In genomic region chr9:21238004-21238732, GRCm38 (mm10) we compare ENCODE assay signal across 8 mouse cellular contexts. TPM values are rescaled to one million over a fixed set of nuclear protein-coding genes. Genes with fewer than 3 reads are reported as not detected.
DNase-seq lines count a peak whose midpoint lies in the region; ATAC-seq and TF ChIP-seq lines count a peak whose summit lies in the region.

No protein-coding gene starts in this region.

- peak overlapping the region; percentile 89 for H3K27ac ChIP-seq in brown adipose tissue, adult 24 weeks (replicated peaks; ENCODE audit: low read depth, low read length)
- H3K27ac ChIP-seq in heart, embryonic 13.5 days (replicated peaks), result peak overlapping the region; percentile 95
- peak overlapping the region; percentile 79 for H3K27ac ChIP-seq in neural tube, embryonic 12.5 days

- H3K36me3 ChIP-seq in heart, embryonic 13.5 days, result peaks cover 39% of the 10 kb centered on the region
- H3K36me3 ChIP-seq in neural tube, embryonic 12.5 days, result peaks cover 17% of the 10 kb centered on the region

- no peak for TF ChIP-seq POLR2A in lung, adult 2 months (IDR thresholded peaks at IDR 0.05; ENCODE audit: borderline replicate concordance, extremely low read depth, low read depth, low read length)

- peak overlapping the region; percentile 95 for H3K9ac ChIP-seq in heart, embryonic 13.5 days
- peak overlapping the region; percentile 97 for H3K9ac ChIP-seq in neural tube, embryonic 12.5 days

- peaks cover 5% of the 10 kb centered on the region; the same call in 1 of the 2 replicates for H3K9me3 ChIP-seq in heart, embryonic 13.5 days
- H3K9me3 ChIP-seq in neural tube, embryonic 12.5 days, result no peaks in the 10 kb centered on the region

- no peak for ATAC-seq in heart, embryonic 13.5 days (ENCODE audit: extremely low read depth, insufficient number of reproducible peaks, low FRiP score, low TSS enrichment)
- peak; percentile 41 for ATAC-seq in neural tube, embryonic 12.5 days (ENCODE audit: low FRiP score, low read depth)

- WGBS in lung, adult 2 months, result under 1% methylated on average over 31 of the region's 31 CpGs
- WGBS in heart, embryonic 13.5 days, result under 1% methylated on average over 23 of the region's 31 CpGs
- WGBS in neural tube, embryonic 12.5 days, result 3% methylated on average over 31 of the region's 31 CpGs

- H3K4me3 ChIP-seq in lung, adult 2 months (replicated peaks; ENCODE audit: extremely low read depth, low read depth, low read length), result peak overlapping the region; percentile 79
- H3K4me3 ChIP-seq in brown adipose tissue, adult 24 weeks (ENCODE audit: insufficient read depth, low read depth, low read length), result peak overlapping the region; percentile 91
- H3K4me3 ChIP-seq in heart, embryonic 13.5 days, result peak overlapping the region; percentile 81
- peak overlapping the region; percentile 94 for H3K4me3 ChIP-seq in neural tube, embryonic 12.5 days

- no peak for TF ChIP-seq CTCF in lung, adult 2 months (IDR thresholded peaks at IDR 0.05; ENCODE audit: insufficient read depth, low read length)

- peak overlapping the region; percentile 79 for H3K4me2 ChIP-seq in heart, embryonic 13.5 days
- peak overlapping the region; percentile 80 for H3K4me2 ChIP-seq in neural tube, embryonic 12.5 days (replicated peaks)

- peaks cover 15% of the 10 kb centered on the region for H3K27me3 ChIP-seq in heart, embryonic 13.5 days (replicated peaks)
- H3K27me3 ChIP-seq in neural tube, embryonic 12.5 days (replicated peaks), result peaks cover 15% of the 10 kb centered on the region

- DNase-seq in lung, adult 2 months, result no peak
- DNase-seq in lung, postnatal 36 days, result no peak
- DNase-seq in kidney, postnatal 25 days, result peak; percentile 21 to 47
- no peak for DNase-seq in adrenal gland, adult 8-10 months
- no peak for DNase-seq in layer of hippocampus, adult 8-10 months (ENCODE audit: low spot score in 2 of 2)

- H3K4me1 ChIP-seq in lung, adult 2 months (ENCODE audit: control insufficient read depth, insufficient read depth, low read length), result peaks cover 20% of the 10 kb centered on the region
- H3K4me1 ChIP-seq in brown adipose tissue, adult 24 weeks (ENCODE audit: control insufficient read depth, insufficient read depth, insufficient read length, low read length), result peaks cover 9% of the 10 kb centered on the region
- H3K4me1 ChIP-seq in heart, embryonic 13.5 days, result peaks cover 30% of the 10 kb centered on the region
- peaks cover 17% of the 10 kb centered on the region for H3K4me1 ChIP-seq in neural tube, embryonic 12.5 days

RNA-seq across cellular contexts. Expression of gene Keap1, which starts 1.0 kb away (rescaled TPM):
- polyA plus RNA-seq in lung, adult 2 months (2012; rRNA removed), result 81.2 and 88.3 TPM in 2 replicates
- polyA plus RNA-seq in brown adipose tissue, adult 24 weeks (2012; ENCODE audit: insufficient read depth, insufficient read length, missing spikeins), result 24.6 and 25.5 TPM in 2 replicates
- 51.1 and 52.7 TPM in 2 replicates for polyA plus RNA-seq in heart, embryonic 13.5 days (2015; fragmentation: Nextera tagmentation; extraction: Ambion mirVana)
- 53.9 and 55.1 TPM in 2 replicates for polyA plus RNA-seq in neural tube, embryonic 12.5 days (2016; fragmentation: Nextera tagmentation; extraction: Ambion mirVana)
- 10 to 100 TPM; 50.7 to 62.6 (median 57.4) TPM for total RNA-seq in adrenal gland, adult 8-10 months (2022)
- 10 to 100 TPM; 52.8 to 60.0 (median 56.6) TPM for total RNA-seq in layer of hippocampus, adult 8-10 months (2022)

RNA-seq across cellular contexts. Expression of gene S1pr5, which starts 10.1 kb away (rescaled TPM):
- polyA plus RNA-seq in lung, adult 2 months (2012; rRNA removed), result 9.7 and 11.3 TPM in 2 replicates
- 2.1 and 3.6 TPM in 2 replicates for polyA plus RNA-seq in brown adipose tissue, adult 24 weeks (2012; ENCODE audit: insufficient read depth, insufficient read length, missing spikeins)
- 0.07 and 0.11 TPM in 2 replicates for polyA plus RNA-seq in heart, embryonic 13.5 days (2015; fragmentation: Nextera tagmentation; extraction: Ambion mirVana)
- 1.5 and 2.0 TPM in 2 replicates for polyA plus RNA-seq in neural tube, embryonic 12.5 days (2016; fragmentation: Nextera tagmentation; extraction: Ambion mirVana)
- total RNA-seq in adrenal gland, adult 8-10 months (2022), result under 1 TPM; 0.27 to 0.75 (median 0.46) TPM
- 10 to 100 TPM; 11.3 to 19.1 (median 14.6) TPM for total RNA-seq in layer of hippocampus, adult 8-10 months (2022)

RNA-seq across cellular contexts. Expression of gene Atg4d, which starts 26.9 kb away (rescaled TPM):
- 31.9 and 36.8 TPM in 2 replicates for polyA plus RNA-seq in lung, adult 2 months (2012; rRNA removed)
- polyA plus RNA-seq in brown adipose tissue, adult 24 weeks (2012; ENCODE audit: insufficient read depth, insufficient read length, missing spikeins), result 23.5 and 23.7 TPM in 2 replicates
- polyA plus RNA-seq in heart, embryonic 13.5 days (2015; fragmentation: Nextera tagmentation; extraction: Ambion mirVana), result 41.6 and 51.4 TPM in 2 replicates
- 57.4 and 57.6 TPM in 2 replicates for polyA plus RNA-seq in neural tube, embryonic 12.5 days (2016; fragmentation: Nextera tagmentation; extraction: Ambion mirVana)
- total RNA-seq in adrenal gland, adult 8-10 months (2022), result 10 to 100 TPM; 38.7 to 47.3 (median 40.8) TPM
- total RNA-seq in layer of hippocampus, adult 8-10 months (2022), result 10 to 100 TPM; 37.3 to 45.0 (median 38.1) TPM

RNA-seq across cellular contexts. Expression of gene Kri1, which starts 49.6 kb away (rescaled TPM):
- 16.9 and 21.5 TPM in 2 replicates for polyA plus RNA-seq in lung, adult 2 months (2012; rRNA removed)
- 10.9 and 16.2 TPM in 2 replicates for polyA plus RNA-seq in brown adipose tissue, adult 24 weeks (2012; ENCODE audit: insufficient read depth, insufficient read length, missing spikeins)
- polyA plus RNA-seq in heart, embryonic 13.5 days (2015; fragmentation: Nextera tagmentation; extraction: Ambion mirVana), result 12.7 and 13.2 TPM in 2 replicates
- polyA plus RNA-seq in neural tube, embryonic 12.5 days (2016; fragmentation: Nextera tagmentation; extraction: Ambion mirVana), result 18.0 and 25.2 TPM in 2 replicates
- 10 to 100 TPM; 33.0 to 52.0 (median 41.8) TPM for total RNA-seq in adrenal gland, adult 8-10 months (2022)
- total RNA-seq in layer of hippocampus, adult 8-10 months (2022), result 10 to 100 TPM; 43.2 to 48.9 (median 44.5) TPM

RNA-seq across cellular contexts. Expression of gene Cdkn2d, which starts 53.0 kb away (rescaled TPM):
- 33.5 and 34.7 TPM in 2 replicates for polyA plus RNA-seq in lung, adult 2 months (2012; rRNA removed)
- polyA plus RNA-seq in brown adipose tissue, adult 24 weeks (2012; ENCODE audit: insufficient read depth, insufficient read length, missing spikeins), result 11.1 and 13.5 TPM in 2 replicates
- 80.4 and 101 TPM in 2 replicates for polyA plus RNA-seq in heart, embryonic 13.5 days (2015; fragmentation: Nextera tagmentation; extraction: Ambion mirVana)
- polyA plus RNA-seq in neural tube, embryonic 12.5 days (2016; fragmentation: Nextera tagmentation; extraction: Ambion mirVana), result 94.6 and 96.1 TPM in 2 replicates
- total RNA-seq in adrenal gland, adult 8-10 months (2022), result 10 to 100 TPM; 11.9 to 24.1 (median 18.5) TPM
- total RNA-seq in layer of hippocampus, adult 8-10 months (2022), result 10 to 100 TPM; 48.8 to 61.6 (median 55.9) TPM

Comparison
In these comparisons a context has a peak if more than half of its experiments do, and no peak if none do; other contexts are left out.
1. DNase-seq: peak in kidney, postnatal 25 days (2 of 2); none in lung, adult 2 months (single experiment), lung, postnatal 36 days (single experiment), adrenal gland, adult 8-10 months (single experiment) and layer of hippocampus, adult 8-10 months (0 of 2).
2. Peak in every context shown above with its lines, with median percentiles within 50 percentile points of each other: H3K4me3 ChIP-seq and H3K27ac ChIP-seq.